Mouse (Mus musculus) left cerebral cortex, adult 8-10 months (tissue): ENCODE measurements around the gene Ccdc87. TPM values are rescaled to one million over a fixed set of nuclear protein-coding genes. Genes with fewer than 3 reads are reported as not detected.
"Not testable (repeated sequence)": the region's sequence is repeated elsewhere in the genome, so short reads cannot be mapped to it uniquely, and the experiment has no call there.

Experiments used
- DNase-seq, 2 experiments: peaks; one replicate each; pipeline ENCODE4 v3.0.0; 2022; ENCODE audit warnings: low spot score in 2 of 2
- total RNA-seq, 4 experiments: library from RNA; stranded (reverse); gene quantifications; 2 replicates each; pipeline ENCODE4 v1.2.4; 2022

Gene Ccdc87
- 1 to 10 TPM; 2.3 to 3.1 (median 2.6) TPM for total RNA-seq

GRCm38 (mm10) chr19:4839149-4839548 lies at the start of gene Ccdc87, which contains the start of gene Ccs:
Gene Ccdc87, plus strand, starts transcription at chr19:4839366.
Gene Ccs, minus strand, starts transcription at chr19:4839332.
- peak; percentile 82 to 96 for DNase-seq

- no peak for DNase-seq
Observed at GRCm38 (mm10) chr19:4793281-4793830, 45.8 kb upstream of the Ccdc87 start.

- DNase-seq = peak; percentile 93 to 98
Observed at GRCm38 (mm10) chr19:4793831-4794422, 45.2 kb upstream of the Ccdc87 start, which contains the start of gene Rbm4. Gene Rbm4, minus strand, starts transcription at chr19:4793901.

GRCm38 (mm10) chr19:4795929-4796328 lies 43.2 kb upstream of the Ccdc87 start:
- no peak for DNase-seq

GRCm38 (mm10) chr19:4797846-4798245 lies 41.3 kb upstream of the Ccdc87 start:
- DNase-seq = no peak

GRCm38 (mm10) chr19:4799083-4799482 lies 40.1 kb upstream of the Ccdc87 start:
- no peak for DNase-seq

- DNase-seq = no peak
Observed at GRCm38 (mm10) chr19:4802691-4803091, 36.5 kb upstream of the Ccdc87 start.

GRCm38 (mm10) chr19:4803283-4803682 lies 35.9 kb upstream of the Ccdc87 start:
- no peak for DNase-seq

GRCm38 (mm10) chr19:4810309-4810708 lies 28.9 kb upstream of the Ccdc87 start:
- DNase-seq = no peak

- no peak for DNase-seq
Observed at GRCm38 (mm10) chr19:4810746-4811062, 28.5 kb upstream of the Ccdc87 start.

GRCm38 (mm10) chr19:4811063-4811908 lies 27.9 kb upstream of the Ccdc87 start, which contains the start of the genes Gm21992 and Rbm14:
Gene Gm21992, minus strand, starts transcription at chr19:4811612.
Gene Rbm14, minus strand, starts transcription at chr19:4811634.
- DNase-seq = peak; percentile 98

GRCm38 (mm10) chr19:4811909-4812242 lies 27.3 kb upstream of the Ccdc87 start:
- no peak for DNase-seq

GRCm38 (mm10) chr19:4812334-4812949 lies 26.7 kb upstream of the Ccdc87 start:
- DNase-seq = not testable (repeated sequence)

GRCm38 (mm10) chr19:4813015-4813414 lies 26.2 kb upstream of the Ccdc87 start:
- no peak for DNase-seq

GRCm38 (mm10) chr19:4817182-4817835 lies 21.9 kb upstream of the Ccdc87 start:
- no peak for DNase-seq

GRCm38 (mm10) chr19:4820678-4821303 lies 18.4 kb upstream of the Ccdc87 start:
- peak in 1 of 2 experiments; percentile 73 for DNase-seq

- no peak for DNase-seq
Observed at GRCm38 (mm10) chr19:4828444-4829114, 10.6 kb upstream of the Ccdc87 start.

- peak in 1 of 2 experiments; percentile 28 for DNase-seq
Observed at GRCm38 (mm10) chr19:4829156-4829555, 10.0 kb upstream of the Ccdc87 start.

- no peak for DNase-seq
Observed at GRCm38 (mm10) chr19:4833977-4834376, 5.2 kb upstream of the Ccdc87 start.

GRCm38 (mm10) chr19:4836096-4836495 lies 3.1 kb upstream of the Ccdc87 start:
- no peak for DNase-seq
